ENCODE assay signal across 25 mouse cellular contexts in the genomic region with DNA sequence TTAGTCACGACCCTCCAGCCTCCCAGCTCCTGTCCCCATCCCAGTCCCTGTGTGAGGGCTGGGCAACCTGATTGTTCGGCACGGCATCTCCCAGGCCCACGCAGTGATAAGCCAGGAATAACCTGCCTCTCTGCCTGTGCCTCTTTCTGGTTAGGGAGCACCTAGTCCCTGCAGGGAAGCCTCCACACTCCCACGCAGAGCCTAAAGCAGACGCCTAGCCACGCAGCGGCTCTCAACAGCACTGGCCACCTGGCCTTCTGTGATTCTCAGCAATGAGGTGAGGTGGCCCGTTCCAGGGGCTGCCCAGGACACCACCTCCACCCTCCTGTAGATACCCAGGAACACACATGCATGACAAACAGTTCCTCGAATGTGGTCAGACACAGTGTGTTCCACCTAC. TPM values are rescaled to one million over a fixed set of nuclear protein-coding genes. Genes with fewer than 3 reads are reported as not detected.
DNase-seq lines count a peak whose midpoint lies in the region; ATAC-seq lines count a peak whose summit lies in the region.
"Had no signal": no experiment of that assay in that cellular context is flagged by ENCODE, and none has a peak within 500 bp of the region (broad histone marks: within the 10 kb centered on the region; RNA-seq: fewer than 3 reads in every experiment).

No protein-coding gene starts in this region.

- H3K4me1 ChIP-seq in hindbrain, embryonic 14.5 days (replicated peaks; ENCODE audit: control insufficient read depth, insufficient read depth, low read length): peaks cover 9% of the 10 kb centered on the region

- DNase-seq in frontal cortex, postnatal 10 days (ENCODE audit: low spot score in 2 of 2): no peak
- peak; percentile 45 to 52 for DNase-seq in left cerebral cortex, adult 18-20 months (ENCODE audit: low spot score in 2 of 2)
- no peak for DNase-seq in left cerebral cortex, adult 11 months (ENCODE audit: low spot score)
- DNase-seq in right cerebral cortex, adult 2 months (ENCODE audit: low spot score in 2 of 2): peak; percentile 51 to 56
- DNase-seq in right cerebral cortex, postnatal 10 days (ENCODE audit: low spot score in 2 of 2): no peak
- DNase-seq in hindbrain, embryonic 14.5 days (ENCODE audit: low spot score): no peak
- DNase-seq: adrenal gland, postnatal 14 days; cerebellum, adult 18-20 months; cerebellum, postnatal 14 days; embryo, embryonic 11 days; gastrocnemius, adult 2 months; gastrocnemius, postnatal 25 days; heart, postnatal 4 days had no signal

- H3K27me3 ChIP-seq in hindbrain, embryonic 14.5 days (ENCODE audit: control insufficient read depth, insufficient read depth, low read length): no peaks in the 10 kb centered on the region
- H3K27me3 ChIP-seq: CH12.LX; embryonic facial prominence, embryonic 15.5 days; heart, embryonic 12.5 days; hindbrain, embryonic 12.5 days; Patski had no signal

- H3K4me3 ChIP-seq in hindbrain, embryonic 14.5 days (replicated peaks; ENCODE audit: low read length): no peak overlapping the region
- H3K4me3 ChIP-seq: embryonic facial prominence, embryonic 15.5 days; erythroblast, embryonic 14.5 days; forebrain, embryonic 10.5 days; gastrocnemius, adult 2 months; heart, embryonic 12.5 days; hindbrain, embryonic 12.5 days had no signal

- no peaks in the 10 kb centered on the region for H3K9me3 ChIP-seq in hindbrain, embryonic 14.5 days (ENCODE audit: control insufficient read depth, low read length)
- H3K9me3 ChIP-seq: embryonic facial prominence, embryonic 15.5 days; forebrain, embryonic 10.5 days; heart, embryonic 12.5 days; hindbrain, embryonic 12.5 days had no signal

- 92% methylated on average over 10 of the region's 10 CpGs for WGBS in hindbrain, embryonic 14.5 days

- H3K4me2 ChIP-seq in hindbrain, embryonic 14.5 days (replicated peaks): no peak overlapping the region
- H3K4me2 ChIP-seq: embryonic facial prominence, embryonic 15.5 days; heart, embryonic 12.5 days; hindbrain, embryonic 12.5 days had no signal

- ATAC-seq in frontal cortex, adult (ENCODE audit: low TSS enrichment): peak; percentile 70
- no peak for ATAC-seq in hindbrain, embryonic 14.5 days (ENCODE audit: low FRiP score)
- ATAC-seq: activated CD4-positive, CD25-positive, alpha-beta regulatory T cell, adult 4 months; forebrain, embryonic 14.5 days; hindbrain, postnatal 0 days; Patski had no signal

- no peak overlapping the region for H3K27ac ChIP-seq in hindbrain, embryonic 14.5 days
- H3K27ac ChIP-seq: embryonic facial prominence, embryonic 15.5 days; forebrain, embryonic 10.5 days; gastrocnemius, adult 2 months; hindbrain, embryonic 12.5 days; hindbrain, postnatal 0 days had no signal

- H3K9ac ChIP-seq in hindbrain, embryonic 14.5 days: no peak overlapping the region
- H3K9ac ChIP-seq: embryonic facial prominence, embryonic 15.5 days; heart, embryonic 12.5 days; hindbrain, embryonic 12.5 days had no signal

- H3K36me3 ChIP-seq in hindbrain, embryonic 14.5 days (replicated peaks; ENCODE audit: control insufficient read depth, insufficient read depth): peaks cover 30% of the 10 kb centered on the region

RNA-seq across cellular contexts. Expression of gene Btbd2, which starts 6.5 kb away (rescaled TPM):
- 10 to 100 TPM; 87.6 to 93.8 TPM for total RNA-seq in left cerebral cortex, adult 18-20 months (2021)
- 83.2 and 83.7 TPM in 2 replicates for polyA plus RNA-seq in hindbrain, embryonic 14.5 days (2014; fragmentation: Nextera tagmentation; extraction: Ambion mirVana)

RNA-seq across cellular contexts. Expression of gene Mknk2, which starts 27.5 kb away (rescaled TPM):
- 10 to 100 TPM; 43.3 to 47.7 TPM for total RNA-seq in left cerebral cortex, adult 18-20 months (2021)
- 53.8 and 60.2 TPM in 2 replicates for polyA plus RNA-seq in hindbrain, embryonic 14.5 days (2014; fragmentation: Nextera tagmentation; extraction: Ambion mirVana)

RNA-seq across cellular contexts. Expression of gene Csnk1g2, which starts 27.8 kb away (rescaled TPM):
- total RNA-seq in left cerebral cortex, adult 18-20 months (2021): 100 to 1,000 TPM; 253 to 267 TPM
- polyA plus RNA-seq in hindbrain, embryonic 14.5 days (2014; fragmentation: Nextera tagmentation; extraction: Ambion mirVana): 65.4 and 76.4 TPM in 2 replicates

RNA-seq across cellular contexts. Expression of gene Gm49322, which starts 44.6 kb away (rescaled TPM):
- total RNA-seq in left cerebral cortex, adult 18-20 months (2021): 1 to 10 TPM; 3.5 to 3.7 TPM
- polyA plus RNA-seq in hindbrain, embryonic 14.5 days (2014; fragmentation: Nextera tagmentation; extraction: Ambion mirVana): 1.7 and 1.9 TPM in 2 replicates
- total RNA-seq: granulocyte monocyte progenitor cell, adult 5-6 weeks had no signal

RNA-seq across cellular contexts. Expression of gene Adat3, which starts 47.7 kb away (rescaled TPM):
- 1 to 10 TPM; 2.3 to 6.4 TPM for total RNA-seq in left cerebral cortex, adult 18-20 months (2021)
- 5.2 and 5.6 TPM in 2 replicates for polyA plus RNA-seq in hindbrain, embryonic 14.5 days (2014; fragmentation: Nextera tagmentation; extraction: Ambion mirVana)

Comparison
In these comparisons a context has a peak if more than half of its experiments do, and no peak if none do; other contexts are left out.
1. DNase-seq: peak in left cerebral cortex, adult 18-20 months (2 of 2) and right cerebral cortex, adult 2 months (2 of 2); none in frontal cortex, postnatal 10 days (0 of 2), left cerebral cortex, adult 11 months (single experiment), right cerebral cortex, postnatal 10 days (0 of 2) and hindbrain, embryonic 14.5 days (single experiment).